Mouse (Mus musculus) limb, embryonic 12.5 days (tissue): ENCODE data around the gene Rgs5. TPM values are rescaled to one million over a fixed set of nuclear protein-coding genes. Genes with fewer than 3 reads are reported as not detected.

Source experiments
- ATAC-seq: fragments of 200-750 bp; cut with Nextera tagmentation; 2 replicates; pipeline ENCODE4 v1.8.0; 2017; ENCODE audit warnings: low read depth, moderate TSS enrichment; ENCODE audit not compliant: insufficient number of reproducible peaks, insufficient read depth, low FRiP score, low TSS enrichment
- H3K27ac ChIP-seq: fragments of 300-500 bp; sonication (generic); 2 replicates; pipeline ENCODE4 v1.5.1; 2016; ENCODE audit warnings: mild to moderate bottlenecking, moderate library complexity
- H3K27me3 ChIP-seq: fragments of 300-500 bp; sonication (generic); 2 replicates; pipeline ENCODE4 v1.6.1; 2016; ENCODE audit warnings: mild to moderate bottlenecking, moderate library complexity
- H3K36me3 ChIP-seq: fragments of 300-500 bp; sonication (generic); 2 replicates; pipeline ENCODE4 v1.6.1; 2016; ENCODE audit warnings: mild to moderate bottlenecking, moderate library complexity
- H3K4me1 ChIP-seq: fragments of 300-500 bp; sonication (generic); replicated peaks from 2 replicates; pipeline ENCODE4 v1.6.1; 2016
- H3K4me2 ChIP-seq: fragments of 300-500 bp; sonication (generic); 2 replicates; pipeline ENCODE4 v1.6.1; 2016; ENCODE audit warnings: mild to moderate bottlenecking, moderate library complexity
- H3K4me3 ChIP-seq: fragments of 300-500 bp; sonication (generic); replicated peaks from 2 replicates; pipeline ENCODE4 v1.5.1; 2016; ENCODE audit warnings: mild to moderate bottlenecking
- H3K9ac ChIP-seq: fragments of 300-500 bp; sonication (generic); replicated peaks from 2 replicates; pipeline ENCODE4 v1.6.1; 2016; ENCODE audit warnings: mild to moderate bottlenecking, moderate library complexity
- H3K9me3 ChIP-seq: fragments of 300-500 bp; sonication (generic); 2 replicates; pipeline ENCODE4 v1.6.1; 2016; ENCODE audit warnings: mild to moderate bottlenecking, moderate library complexity
- WGBS: fragments of 180-500 bp; shearing (Covaris S2); methylation state at CpG from one replicate; pipeline ENCODE4 v1.1.7; 2016; 5-methylcytosine and 5-hydroxymethylcytosine counted together
- polyA plus RNA-seq: library from polyadenylated mRNA; unstranded; fragments of >200 nt; fragmentation: Nextera tagmentation; extraction: Ambion mirVana; gene quantifications from 2 replicates; pipeline ENCODE4 v1.2.1, GENCODE M21; 2016

The Rgs5 gene
- polyA plus RNA-seq, 1 experiment from 2014 or later = 0.55 TPM

GRCm38 (mm10) chr1:169680455-169681208, 25.3 kb downstream of the Rgs5 start:
- Histone ChIP-seq H3K36me3 (no peaks in the 10 kb centered on the region), H3K4me1 (no peaks in the 10 kb centered on the region), H3K4me3 (no peak overlapping the region), H3K9me3 (no peaks in the 10 kb centered on the region), H3K27ac (no peak overlapping the region), H3K9ac (no peak overlapping the region), H3K27me3 (no peaks in the 10 kb centered on the region), H3K4me2 (no peak overlapping the region)
- no peak for ATAC-seq
- WGBS = 83% methylated on average over 9 of the region's 9 CpGs

GRCm38 (mm10) chr1:169682775-169683497, 27.6 kb downstream of the Rgs5 start:
- ATAC-seq = no peak
- WGBS = 87% methylated on average over 7 of the region's 7 CpGs

GRCm38 (mm10) chr1:169685257-169685656, 30.0 kb downstream of the Rgs5 start:
- Histone ChIP-seq H3K27me3 (no peaks in the 10 kb centered on the region), H3K4me1 (no peaks in the 10 kb centered on the region), H3K36me3 (no peaks in the 10 kb centered on the region), H3K4me2 (no peak overlapping the region), H3K4me3 (no peak overlapping the region), H3K9me3 (no peaks in the 10 kb centered on the region), H3K9ac (no peak overlapping the region), H3K27ac (no peak overlapping the region)
- WGBS = 61% methylated on average over 5 of the region's 5 CpGs
- no peak for ATAC-seq

More at GRCm38 (mm10) chr1:169682775-169683497, 27.6 kb downstream of the Rgs5 start:
- H3K4me1 ChIP-seq = no peaks in the 10 kb centered on the region
- no peaks in the 10 kb centered on the region for H3K27me3 ChIP-seq
- no peak overlapping the region for H3K4me3 ChIP-seq
- H3K4me2 ChIP-seq = no peak overlapping the region
- H3K9me3 ChIP-seq = no peaks in the 10 kb centered on the region
- H3K27ac ChIP-seq = no peak overlapping the region
- no peaks in the 10 kb centered on the region for H3K36me3 ChIP-seq
- no peak overlapping the region for H3K9ac ChIP-seq

- 94% methylated on average over 2 of the region's 2 CpGs for WGBS
- H3K27ac ChIP-seq = no peak overlapping the region
- H3K9ac ChIP-seq = no peak overlapping the region
- no peaks in the 10 kb centered on the region for H3K27me3 ChIP-seq
- no peak overlapping the region for H3K4me3 ChIP-seq
- no peaks in the 10 kb centered on the region for H3K36me3 ChIP-seq
- no peak for ATAC-seq
- H3K4me2 ChIP-seq = no peak overlapping the region
- H3K4me1 ChIP-seq = no peaks in the 10 kb centered on the region
- no peaks in the 10 kb centered on the region for H3K9me3 ChIP-seq
These were observed 37.7 kb downstream of the Rgs5 start for GRCm38 (mm10) chr1:169693040-169693439.

GRCm38 (mm10) chr1:169693537-169693936, 38.2 kb downstream of the Rgs5 start:
- Histone ChIP-seq H3K4me1 (no peaks in the 10 kb centered on the region), H3K27ac (no peak overlapping the region), H3K4me3 (no peak overlapping the region), H3K4me2 (no peak overlapping the region), H3K36me3 (no peaks in the 10 kb centered on the region), H3K9me3 (no peaks in the 10 kb centered on the region), H3K9ac (no peak overlapping the region), H3K27me3 (no peaks in the 10 kb centered on the region)
- ATAC-seq = no peak
- 73% methylated on average over 3 of the region's 3 CpGs for WGBS

- Histone ChIP-seq H3K4me2 (no peak overlapping the region), H3K4me1 (no peaks in the 10 kb centered on the region), H3K27ac (no peak overlapping the region), H3K36me3 (no peaks in the 10 kb centered on the region), H3K4me3 (no peak overlapping the region), H3K9me3 (no peaks in the 10 kb centered on the region), H3K9ac (no peak overlapping the region), H3K27me3 (no peaks in the 10 kb centered on the region)
- WGBS = 75% methylated on average over 3 of the region's 3 CpGs
- no peak for ATAC-seq
These were observed 40.1 kb downstream of the Rgs5 start for GRCm38 (mm10) chr1:169695356-169695755.

- Histone ChIP-seq H3K27ac (no peak overlapping the region), H3K9ac (no peak overlapping the region), H3K4me2 (no peak overlapping the region), H3K27me3 (no peaks in the 10 kb centered on the region), H3K4me1 (no peaks in the 10 kb centered on the region), H3K4me3 (no peak overlapping the region), H3K9me3 (no peaks in the 10 kb centered on the region), H3K36me3 (no peaks in the 10 kb centered on the region)
- WGBS = 79% methylated on average over 4 of the region's 4 CpGs
- ATAC-seq = no peak
These were observed 41.9 kb downstream of the Rgs5 start for GRCm38 (mm10) chr1:169697236-169697635.

GRCm38 (mm10) chr1:169699184-169699583, 43.9 kb downstream of the Rgs5 start:
- no peaks in the 10 kb centered on the region for H3K4me1 ChIP-seq
- H3K9me3 ChIP-seq = no peaks in the 10 kb centered on the region
- H3K9ac ChIP-seq = no peak overlapping the region
- 90% methylated on average over 2 of the region's 2 CpGs for WGBS
- H3K4me3 ChIP-seq = no peak overlapping the region
- no peak for ATAC-seq
- no peak overlapping the region for H3K27ac ChIP-seq
- no peaks in the 10 kb centered on the region for H3K27me3 ChIP-seq
- H3K36me3 ChIP-seq = no peaks in the 10 kb centered on the region
- H3K4me2 ChIP-seq = no peak overlapping the region

- H3K9ac ChIP-seq = no peak overlapping the region
- H3K27me3 ChIP-seq = no peaks in the 10 kb centered on the region
- H3K27ac ChIP-seq = no peak overlapping the region
- no peak overlapping the region for H3K4me2 ChIP-seq
- H3K4me1 ChIP-seq = no peaks in the 10 kb centered on the region
- no peaks in the 10 kb centered on the region for H3K36me3 ChIP-seq
- no peaks in the 10 kb centered on the region for H3K9me3 ChIP-seq
- no peak overlapping the region for H3K4me3 ChIP-seq
- 91% methylated on average over 4 of the region's 4 CpGs for WGBS
- no peak for ATAC-seq
These were observed 49.2 kb downstream of the Rgs5 start for GRCm38 (mm10) chr1:169704395-169705087.

GRCm38 (mm10) chr1:169721836-169722235, 66.5 kb downstream of the Rgs5 start:
- no peaks in the 10 kb centered on the region for H3K4me1 ChIP-seq
- WGBS = 71% methylated on average over 2 of the region's 2 CpGs
- no peak overlapping the region for H3K27ac ChIP-seq
- ATAC-seq = no peak
- no peak overlapping the region for H3K4me3 ChIP-seq
- H3K9me3 ChIP-seq = no peaks in the 10 kb centered on the region
- H3K9ac ChIP-seq = no peak overlapping the region
- no peaks in the 10 kb centered on the region for H3K36me3 ChIP-seq
- no peak overlapping the region for H3K4me2 ChIP-seq
- H3K27me3 ChIP-seq = no peaks in the 10 kb centered on the region

- Histone ChIP-seq H3K9ac (no peak overlapping the region), H3K27ac (no peak overlapping the region), H3K27me3 (no peaks in the 10 kb centered on the region), H3K36me3 (no peaks in the 10 kb centered on the region), H3K9me3 (no peaks in the 10 kb centered on the region), H3K4me2 (no peak overlapping the region), H3K4me1 (no peaks in the 10 kb centered on the region), H3K4me3 (no peak overlapping the region)
- ATAC-seq = no peak
- WGBS = 72% methylated on average over 3 of the region's 3 CpGs
These were observed 71.0 kb downstream of the Rgs5 start for GRCm38 (mm10) chr1:169726319-169726718.
